Mouse (Mus musculus): ENCODE measurements at regions not wholly inside any gene's neighbourhood (a gene's known extent, or its start where the extent isn't known, plus 50 kb on each side); places are given as distances from the start of the nearest gene placed in this dataset.

- no peaks in the 10 kb centered on the region for H3K27me3 ChIP-seq (ENCODE audit: control insufficient read depth in 1 of 2, insufficient read depth in 2 of 2, low read length in 2 of 2)
- no peak overlapping the region for H3K4me3 ChIP-seq (ENCODE audit: control insufficient read depth in 1 of 2, insufficient read depth in 1 of 2, low read depth in 2 of 2, low read length in 2 of 2)
- H3K4me1 ChIP-seq (ENCODE audit: control insufficient read depth in 1 of 2, insufficient read depth in 2 of 2, low read length in 2 of 2), result no peaks in the 10 kb centered on the region
- no peak for DNase-seq (ENCODE audit: low read depth, low spot score)
- TF ChIP-seq SMC3 (IDR thresholded peaks at IDR 0.05; ENCODE audit: low read depth, low read length) (no peak), ETS1 (IDR thresholded peaks at IDR 0.05; ENCODE audit: low read depth, low read length) (no peak)
- no peaks in the 10 kb centered on the region for H3K36me3 ChIP-seq (ENCODE audit: control insufficient read depth in 1 of 2, insufficient read depth in 2 of 2, low read length in 2 of 2)
- H3K9me3 ChIP-seq (replicated peaks; ENCODE audit: insufficient read depth, low read length), result no peaks in the 10 kb centered on the region
- H3K27ac ChIP-seq (ENCODE audit: control insufficient read depth, low read depth, low read length), result no peak overlapping the region
- no peaks in the 10 kb centered on the region for H3K79me2 ChIP-seq (ENCODE audit: control insufficient read depth, insufficient read depth, low read length, poor library complexity)
- no peak overlapping the region for H3K9ac ChIP-seq (ENCODE audit: control insufficient read depth, low read depth, low read length, poor library complexity, severe bottlenecking)
These were observed 435.3 kb upstream of the Lingo2 start for GRCm38 (mm10) chr4:37386882-37387281.

GRCm38 (mm10) chr4:37364209-37364608 is 412.7 kb upstream of the Lingo2 start:
- Histone ChIP-seq H3K27me3 (ENCODE audit: control insufficient read depth in 1 of 2, insufficient read depth in 2 of 2, low read length in 2 of 2) (no peaks in the 10 kb centered on the region), H3K9ac (ENCODE audit: control insufficient read depth, low read depth, low read length, poor library complexity, severe bottlenecking) (no peak overlapping the region), H3K4me3 (ENCODE audit: control insufficient read depth in 1 of 2, insufficient read depth in 1 of 2, low read depth in 2 of 2, low read length in 2 of 2) (no peak overlapping the region), H3K36me3 (ENCODE audit: control insufficient read depth in 1 of 2, insufficient read depth in 2 of 2, low read length in 2 of 2) (no peaks in the 10 kb centered on the region), H3K9me3 (replicated peaks; ENCODE audit: insufficient read depth, low read length) (no peaks in the 10 kb centered on the region), H3K4me1 (ENCODE audit: control insufficient read depth in 1 of 2, insufficient read depth in 2 of 2, low read length in 2 of 2) (no peaks in the 10 kb centered on the region), H3K27ac (ENCODE audit: control insufficient read depth, low read depth, low read length) (no peak overlapping the region), H3K79me2 (ENCODE audit: control insufficient read depth, insufficient read depth, low read length, poor library complexity) (no peaks in the 10 kb centered on the region)
- TF ChIP-seq MYC (IDR thresholded peaks at IDR 0.05; ENCODE audit: low read depth, low read length) (no peak), ELF1 (IDR thresholded peaks at IDR 0.05; ENCODE audit: low read depth, low read length) (no peak), USF2 (IDR thresholded peaks at IDR 0.05; ENCODE audit: borderline replicate concordance in 1 of 2, insufficient read depth in 1 of 2, low read depth in 1 of 2, low read length in 2 of 2) (no peak), EP300 (IDR thresholded peaks at IDR 0.05; ENCODE audit: low read depth in 1 of 2, low read length in 2 of 2) (no peak), MAFK (IDR thresholded peaks at IDR 0.05; ENCODE audit: borderline replicate concordance, low read depth, low read length) (no peak), MAX (IDR thresholded peaks at IDR 0.05; ENCODE audit: low read length) (no peak), CHD1 (IDR thresholded peaks at IDR 0.05; ENCODE audit: low read depth, low read length) (no peak), TAL1 (IDR thresholded peaks at IDR 0.05; ENCODE audit: low read length) (no peak), POLR2AphosphoS2 (IDR thresholded peaks at IDR 0.05; ENCODE audit: low read length) (no peak), MAZ (IDR thresholded peaks at IDR 0.05; ENCODE audit: low read depth, low read length) (no peak)
- DNase-seq (ENCODE audit: low read depth, low spot score), result no peak

- Histone ChIP-seq H3K4me3 (ENCODE audit: control insufficient read depth in 1 of 2, insufficient read depth in 1 of 2, low read depth in 2 of 2, low read length in 2 of 2) (no peak overlapping the region), H3K9ac (ENCODE audit: control insufficient read depth, low read depth, low read length, poor library complexity, severe bottlenecking) (no peak overlapping the region), H3K79me2 (ENCODE audit: control insufficient read depth, insufficient read depth, low read length, poor library complexity) (no peaks in the 10 kb centered on the region), H3K27me3 (ENCODE audit: control insufficient read depth in 1 of 2, insufficient read depth in 2 of 2, low read length in 2 of 2) (no peaks in the 10 kb centered on the region), H3K27ac (ENCODE audit: control insufficient read depth, low read depth, low read length) (no peak overlapping the region), H3K9me3 (replicated peaks; ENCODE audit: insufficient read depth, low read length) (no peaks in the 10 kb centered on the region), H3K36me3 (ENCODE audit: control insufficient read depth in 1 of 2, insufficient read depth in 2 of 2, low read length in 2 of 2) (no peaks in the 10 kb centered on the region), H3K4me1 (ENCODE audit: control insufficient read depth in 1 of 2, insufficient read depth in 2 of 2, low read length in 2 of 2) (no peaks in the 10 kb centered on the region)
- no peak for TF ChIP-seq SMC3 (IDR thresholded peaks at IDR 0.05; ENCODE audit: low read depth, low read length)
- TF ChIP-seq POLR2A (IDR thresholded peaks at IDR 0.05; ENCODE audit: control insufficient read depth in 1 of 2, insufficient read depth in 1 of 2, low read depth in 1 of 2, low read length in 2 of 2, poor library complexity in 1 of 2), result no peak
- no peak for TF ChIP-seq CHD2 (IDR thresholded peaks at IDR 0.05; ENCODE audit: low read length)
- TF ChIP-seq SIN3A (IDR thresholded peaks at IDR 0.05; ENCODE audit: low read length), result no peak
- no peak for DNase-seq (ENCODE audit: low read depth, low spot score)
These were observed 409.7 kb upstream of the Lingo2 start for GRCm38 (mm10) chr4:37361254-37361653.

Data from MEL (cell line).